Mouse (Mus musculus): Measurements from ENCODE around the gene Spata13. TPM values are rescaled to one million over a fixed set of nuclear protein-coding genes. Genes with fewer than 3 reads are reported as not detected.

The Spata13 gene
- polyA plus RNA-seq, 1 experiment: 12.7 TPM

DNA sequence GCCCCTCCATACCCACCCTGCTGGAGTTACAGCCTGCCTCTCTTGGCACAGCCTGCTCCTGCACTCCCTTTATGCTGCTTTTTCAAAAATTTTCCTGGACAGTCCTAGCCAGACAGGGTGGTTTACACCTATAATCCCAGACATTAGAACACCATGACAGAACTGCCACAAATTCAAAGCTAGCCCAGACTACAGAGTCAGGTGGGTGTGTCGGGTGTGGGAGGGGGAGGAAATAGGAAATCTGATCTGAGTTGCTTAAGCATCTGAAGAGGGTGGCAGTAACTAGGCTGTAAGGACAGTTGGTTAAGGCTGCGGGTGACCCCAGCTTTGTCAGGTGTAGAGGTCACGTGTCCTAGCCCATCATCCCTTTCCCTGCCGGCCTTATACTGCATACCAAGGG lies 93.3 kb downstream of the Spata13 start:
- no peak for TF ChIP-seq CTCF (IDR thresholded peaks at IDR 0.05; ENCODE audit: low read depth, low read length)
- TF ChIP-seq POLR2A (IDR thresholded peaks at IDR 0.05; ENCODE audit: borderline replicate concordance, low read depth, low read length): no peak
- Histone ChIP-seq H3K4me1 (ENCODE audit: control insufficient read depth, insufficient read depth, low read length) (peaks cover 21% of the 10 kb centered on the region), H3K4me3 (ENCODE audit: insufficient read depth, low read length) (no peak overlapping the region), H3K27ac (ENCODE audit: insufficient read depth, low read depth, low read length) (no peak overlapping the region)

DNA sequence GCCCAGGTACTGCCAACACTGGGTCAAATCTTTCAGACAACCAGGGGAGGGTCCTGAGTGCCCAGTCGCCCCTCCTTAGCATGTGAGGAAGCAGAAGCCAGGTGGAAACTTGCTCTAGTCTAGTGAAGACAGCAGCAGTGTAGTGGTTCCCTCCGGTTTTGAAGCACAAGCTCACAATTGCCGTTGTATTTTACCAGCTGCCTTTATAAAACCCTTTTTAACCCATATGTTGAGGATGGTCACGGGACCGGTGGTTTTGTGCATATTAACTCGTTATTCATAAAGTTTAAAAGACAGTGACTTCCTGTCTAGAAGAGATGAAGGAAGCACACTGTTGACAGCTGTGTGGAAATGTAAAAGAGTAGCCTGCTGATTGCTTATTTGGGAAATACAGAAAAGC lies 98.3 kb downstream of the Spata13 start:
- Histone ChIP-seq H3K4me3 (ENCODE audit: insufficient read depth, low read length) (no peak overlapping the region), H3K27ac (ENCODE audit: insufficient read depth, low read depth, low read length) (no peak overlapping the region; the same call in 1 of the 2 replicates), H3K4me1 (ENCODE audit: control insufficient read depth, insufficient read depth, low read length) (peaks cover 45% of the 10 kb centered on the region)
- TF ChIP-seq CTCF (IDR thresholded peaks at IDR 0.05; ENCODE audit: low read depth, low read length) (no peak), POLR2A (IDR thresholded peaks at IDR 0.05; ENCODE audit: borderline replicate concordance, low read depth, low read length) (no peak)

DNA sequence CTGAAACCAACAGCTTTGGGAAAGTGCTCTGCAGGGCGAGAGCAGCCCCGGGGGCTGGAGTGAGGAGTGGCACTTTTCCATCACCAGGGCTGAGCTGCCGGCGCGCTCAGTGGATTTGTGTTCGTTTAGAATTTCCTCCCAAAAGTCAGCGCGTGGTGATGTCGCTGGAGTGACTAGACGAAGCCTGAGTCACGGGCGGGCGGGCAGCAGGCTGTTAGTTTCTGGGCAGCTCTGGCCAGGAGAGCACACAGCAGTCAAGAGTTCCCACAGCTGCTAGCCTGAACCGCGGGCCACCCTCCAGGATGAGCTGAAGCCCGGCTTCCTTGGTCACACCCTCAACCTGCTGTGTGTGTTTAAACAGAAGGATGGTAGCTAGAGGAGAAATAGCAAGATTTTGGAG lies 99.0 kb downstream of the Spata13 start:
- Histone ChIP-seq H3K27ac (ENCODE audit: insufficient read depth, low read depth, low read length) (peak overlapping the region; percentile 73), H3K4me1 (ENCODE audit: control insufficient read depth, insufficient read depth, low read length) (peaks cover 52% of the 10 kb centered on the region)
- TF ChIP-seq CTCF (IDR thresholded peaks at IDR 0.05; ENCODE audit: low read depth, low read length) (no peak), POLR2A (IDR thresholded peaks at IDR 0.05; ENCODE audit: borderline replicate concordance, low read depth, low read length) (no peak)

DNA sequence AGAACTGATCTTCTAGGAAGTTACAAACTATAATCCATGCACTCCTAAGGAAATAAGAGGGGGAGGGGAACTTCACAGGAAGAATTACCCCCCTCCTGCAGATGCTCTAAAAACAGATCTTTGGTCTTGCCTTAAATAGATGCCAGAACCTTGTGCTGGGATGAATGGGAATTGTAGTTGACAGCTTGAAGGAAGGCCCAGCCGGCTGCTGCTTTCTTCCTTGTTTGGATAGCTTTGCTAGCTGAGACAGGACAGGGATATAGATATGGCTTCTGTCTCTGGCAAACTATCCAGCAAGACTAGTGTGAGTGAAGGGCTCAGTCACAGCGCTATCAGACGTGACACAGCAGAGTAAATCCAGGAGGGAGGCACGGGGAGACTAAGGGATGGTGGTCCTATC lies 99.9 kb downstream of the Spata13 start:
- Histone ChIP-seq H3K4me1 (ENCODE audit: control insufficient read depth, insufficient read depth, low read length) (peaks cover 51% of the 10 kb centered on the region), H3K27ac (ENCODE audit: insufficient read depth, low read depth, low read length) (peak overlapping the region; percentile 73), H3K4me3 (ENCODE audit: insufficient read depth, low read length) (peak overlapping the region; percentile 57)
- TF ChIP-seq POLR2A (IDR thresholded peaks at IDR 0.05; ENCODE audit: borderline replicate concordance, low read depth, low read length) (no peak), CTCF (IDR thresholded peaks at IDR 0.05; ENCODE audit: low read depth, low read length) (no peak)

More for the DNA sequence above, 99.0 kb downstream of the Spata13 start:
- H3K4me3 ChIP-seq (ENCODE audit: insufficient read depth, low read length): peak overlapping the region; percentile 57

DNA sequence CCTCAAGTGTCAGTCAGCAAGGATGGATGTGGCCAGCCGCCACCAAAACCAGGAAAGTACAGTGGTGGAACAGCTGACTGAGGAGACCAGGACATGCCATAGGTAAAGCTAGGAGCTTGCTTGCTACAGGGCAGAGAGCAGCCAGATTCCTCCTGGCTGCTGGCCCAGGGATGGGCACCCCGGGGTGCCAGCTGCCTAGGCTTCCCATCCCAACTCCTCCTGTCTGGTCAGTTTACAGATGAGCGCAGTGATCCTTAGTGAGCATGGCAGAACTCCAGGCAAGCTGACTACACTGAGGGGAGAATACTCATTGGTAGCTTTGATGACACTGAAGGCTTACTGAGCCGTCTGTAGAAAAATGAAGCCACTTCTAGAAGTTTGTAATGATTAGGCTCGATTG lies 101.4 kb downstream of the Spata13 start:
- TF ChIP-seq CTCF (IDR thresholded peaks at IDR 0.05; ENCODE audit: low read depth, low read length) (no peak), POLR2A (IDR thresholded peaks at IDR 0.05; ENCODE audit: borderline replicate concordance, low read depth, low read length) (no peak)
- Histone ChIP-seq H3K4me1 (ENCODE audit: control insufficient read depth, insufficient read depth, low read length) (peaks cover 53% of the 10 kb centered on the region), H3K27ac (ENCODE audit: insufficient read depth, low read depth, low read length) (peak overlapping the region; percentile 79), H3K4me3 (ENCODE audit: insufficient read depth, low read length) (no peak overlapping the region)

DNA sequence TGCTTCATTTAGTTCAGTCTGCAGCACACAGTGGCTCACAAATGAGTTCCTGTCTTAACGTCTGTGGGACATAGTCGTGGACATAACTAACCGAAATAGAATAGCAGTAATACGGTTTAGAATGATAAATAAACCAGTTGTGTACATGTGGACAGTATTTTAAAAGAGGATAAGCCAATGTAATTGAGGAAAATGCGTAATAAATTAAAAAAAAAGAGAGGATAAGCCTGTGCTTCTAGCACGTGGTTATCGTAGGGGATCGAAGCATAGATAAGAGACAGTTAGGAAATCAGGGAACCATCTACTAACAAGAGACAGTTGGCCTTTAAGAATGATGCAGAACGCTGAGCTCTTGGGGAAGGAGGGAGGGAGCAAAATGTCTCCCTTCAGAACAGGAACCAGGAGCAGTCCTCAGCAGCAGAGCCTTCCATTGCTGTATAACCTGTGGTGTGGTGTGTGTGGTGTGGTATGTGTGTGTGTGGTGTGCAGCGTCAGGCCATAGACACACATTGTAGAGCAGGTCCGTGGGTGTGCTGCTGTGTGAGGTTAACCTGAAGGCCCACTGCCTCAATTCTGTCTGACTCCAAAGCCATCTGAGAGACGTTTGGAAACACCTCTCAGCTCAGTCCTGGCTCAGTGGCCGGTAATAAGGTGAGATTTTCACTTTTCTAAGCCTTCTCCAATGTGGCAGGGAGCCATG lies 102.2 kb downstream of the Spata13 start:
- H3K4me3 ChIP-seq (ENCODE audit: insufficient read depth, low read length): peak overlapping the region; percentile 9
- H3K4me1 ChIP-seq (ENCODE audit: control insufficient read depth, insufficient read depth, low read length): peaks cover 61% of the 10 kb centered on the region
- no peak for TF ChIP-seq POLR2A (IDR thresholded peaks at IDR 0.05; ENCODE audit: borderline replicate concordance, low read depth, low read length)
- no peak for TF ChIP-seq CTCF (IDR thresholded peaks at IDR 0.05; ENCODE audit: low read depth, low read length)
- peak overlapping the region; percentile 79 for H3K27ac ChIP-seq (ENCODE audit: insufficient read depth, low read depth, low read length)

DNA sequence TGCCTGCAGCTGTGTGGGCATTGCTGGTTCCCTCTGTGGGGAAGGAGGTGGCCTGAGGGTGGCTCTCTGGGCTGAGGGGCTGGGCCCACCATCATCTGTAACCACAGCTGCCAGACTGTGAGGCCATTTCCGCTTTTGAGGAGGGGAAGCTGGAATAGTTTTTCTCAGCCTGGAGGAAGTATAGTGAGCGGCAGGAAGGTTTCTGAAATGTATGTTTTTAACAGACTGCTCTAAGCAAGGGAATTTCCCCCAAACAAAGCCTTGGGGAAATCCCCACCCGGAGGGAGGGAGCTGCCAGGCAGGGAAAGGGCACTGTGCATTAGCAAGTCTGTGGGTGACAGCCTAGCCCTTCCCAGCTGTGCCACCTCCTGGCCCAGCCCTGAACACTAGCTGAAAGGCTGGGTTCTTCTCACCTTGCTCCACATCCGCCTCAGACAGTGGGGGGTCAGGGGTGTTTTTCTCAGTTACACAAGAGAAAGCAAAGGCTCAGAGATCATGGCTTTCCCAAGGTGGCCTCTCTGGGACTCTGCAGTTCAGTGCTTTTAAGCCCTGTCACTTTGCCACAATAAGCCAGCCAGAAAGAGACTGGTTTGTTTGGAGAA lies 102.9 kb downstream of the Spata13 start:
- Histone ChIP-seq H3K4me1 (ENCODE audit: control insufficient read depth, insufficient read depth, low read length) (peaks cover 63% of the 10 kb centered on the region), H3K27ac (ENCODE audit: insufficient read depth, low read depth, low read length) (peak overlapping the region; percentile 98), H3K4me3 (ENCODE audit: insufficient read depth, low read length) (peak overlapping the region; percentile 9)
- TF ChIP-seq CTCF (IDR thresholded peaks at IDR 0.05; ENCODE audit: low read depth, low read length): no peak
- TF ChIP-seq POLR2A (IDR thresholded peaks at IDR 0.05; ENCODE audit: borderline replicate concordance, low read depth, low read length): no peak

DNA sequence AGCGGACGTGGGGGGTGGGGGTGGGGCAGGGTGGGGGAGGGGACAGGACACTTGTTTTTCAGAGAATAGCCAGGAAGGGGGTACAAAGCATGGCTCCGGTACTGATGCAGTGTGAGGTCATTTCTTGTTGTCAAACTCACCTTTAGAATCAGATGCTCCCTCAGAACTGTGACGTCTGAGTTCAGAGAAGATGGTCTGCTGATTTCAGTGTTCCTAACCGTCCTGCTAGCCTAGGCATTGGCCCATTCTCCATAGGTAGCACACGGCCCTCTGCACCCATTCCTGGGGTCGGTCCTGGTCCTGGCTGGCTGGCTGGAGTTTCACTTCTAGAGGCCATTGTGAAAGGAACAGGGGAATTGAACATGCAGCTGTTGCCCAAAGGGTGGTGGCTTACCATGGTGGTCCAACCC lies 103.4 kb downstream of the Spata13 start:
- Histone ChIP-seq H3K4me3 (ENCODE audit: insufficient read depth, low read length) (peak overlapping the region; percentile 22), H3K4me1 (ENCODE audit: control insufficient read depth, insufficient read depth, low read length) (peaks cover 62% of the 10 kb centered on the region), H3K27ac (ENCODE audit: insufficient read depth, low read depth, low read length) (peak overlapping the region; percentile 98)
- TF ChIP-seq CTCF (IDR thresholded peaks at IDR 0.05; ENCODE audit: low read depth, low read length) (no peak), POLR2A (IDR thresholded peaks at IDR 0.05; ENCODE audit: borderline replicate concordance, low read depth, low read length) (no peak)

DNA sequence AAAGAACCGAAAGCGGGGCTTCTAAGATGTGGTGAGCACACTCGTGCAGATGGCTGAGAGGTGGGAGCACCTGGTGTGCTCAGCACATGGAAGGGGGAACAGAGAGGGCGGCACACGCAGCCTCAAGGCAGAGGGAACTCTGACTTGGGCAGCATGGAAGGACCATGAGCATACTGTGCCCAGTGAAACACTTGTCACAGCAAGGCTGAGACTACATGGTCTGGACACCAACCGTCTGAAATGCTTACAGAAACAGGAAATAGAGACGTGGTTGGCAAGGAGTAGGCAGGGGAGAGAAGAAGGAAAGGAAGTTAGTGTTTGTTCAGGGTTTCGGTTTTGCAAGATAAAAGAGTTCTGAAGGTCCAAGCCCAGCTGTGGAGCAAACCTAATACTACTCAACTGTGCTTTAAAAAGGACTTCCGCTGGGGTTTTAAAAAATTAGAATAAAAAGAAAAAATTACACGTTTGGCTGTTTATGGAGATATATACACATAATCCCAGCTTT lies 104.7 kb downstream of the Spata13 start:
- Histone ChIP-seq H3K27ac (ENCODE audit: insufficient read depth, low read depth, low read length) (peak overlapping the region; percentile 98), H3K4me3 (ENCODE audit: insufficient read depth, low read length) (peak overlapping the region; percentile 45), H3K4me1 (ENCODE audit: control insufficient read depth, insufficient read depth, low read length) (peaks cover 69% of the 10 kb centered on the region)
- TF ChIP-seq POLR2A (IDR thresholded peaks at IDR 0.05; ENCODE audit: borderline replicate concordance, low read depth, low read length) (no peak), CTCF (IDR thresholded peaks at IDR 0.05; ENCODE audit: low read depth, low read length) (no peak)

DNA sequence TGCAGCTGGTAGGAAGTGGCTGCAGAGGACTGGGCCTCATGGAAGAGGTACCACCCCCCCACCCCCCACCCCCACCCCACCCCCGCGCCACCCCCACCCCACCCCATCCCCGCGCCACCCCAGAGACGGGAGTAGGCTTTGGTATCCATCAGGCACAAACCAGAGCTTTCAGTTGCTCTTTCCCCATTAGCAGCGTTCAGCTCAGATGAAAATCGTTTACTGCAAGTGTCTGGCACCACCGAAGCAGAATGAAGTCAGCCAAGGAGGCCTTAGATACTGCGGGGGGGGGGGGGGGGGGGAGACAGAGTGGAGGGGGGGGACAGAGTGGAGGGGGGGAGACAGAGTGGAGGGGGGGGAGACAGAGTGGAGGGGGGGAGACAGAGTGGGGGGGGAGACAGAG lies 105.4 kb downstream of the Spata13 start:
- H3K4me3 ChIP-seq (ENCODE audit: insufficient read depth, low read length): no peak overlapping the region
- peaks cover 65% of the 10 kb centered on the region for H3K4me1 ChIP-seq (ENCODE audit: control insufficient read depth, insufficient read depth, low read length)
- TF ChIP-seq CTCF (IDR thresholded peaks at IDR 0.05; ENCODE audit: low read depth, low read length) (no peak), POLR2A (IDR thresholded peaks at IDR 0.05; ENCODE audit: borderline replicate concordance, low read depth, low read length) (no peak)
- peak overlapping the region; percentile 98 for H3K27ac ChIP-seq (ENCODE audit: insufficient read depth, low read depth, low read length)
